Mouse (Mus musculus): Measurements from ENCODE around the gene Clps. TPM values are rescaled to one million over a fixed set of nuclear protein-coding genes. Genes with fewer than 3 reads are reported as not detected.

Gene Clps
- polyA plus RNA-seq, 2 experiments: 0.15 TPM; not detected in 1

DNA sequence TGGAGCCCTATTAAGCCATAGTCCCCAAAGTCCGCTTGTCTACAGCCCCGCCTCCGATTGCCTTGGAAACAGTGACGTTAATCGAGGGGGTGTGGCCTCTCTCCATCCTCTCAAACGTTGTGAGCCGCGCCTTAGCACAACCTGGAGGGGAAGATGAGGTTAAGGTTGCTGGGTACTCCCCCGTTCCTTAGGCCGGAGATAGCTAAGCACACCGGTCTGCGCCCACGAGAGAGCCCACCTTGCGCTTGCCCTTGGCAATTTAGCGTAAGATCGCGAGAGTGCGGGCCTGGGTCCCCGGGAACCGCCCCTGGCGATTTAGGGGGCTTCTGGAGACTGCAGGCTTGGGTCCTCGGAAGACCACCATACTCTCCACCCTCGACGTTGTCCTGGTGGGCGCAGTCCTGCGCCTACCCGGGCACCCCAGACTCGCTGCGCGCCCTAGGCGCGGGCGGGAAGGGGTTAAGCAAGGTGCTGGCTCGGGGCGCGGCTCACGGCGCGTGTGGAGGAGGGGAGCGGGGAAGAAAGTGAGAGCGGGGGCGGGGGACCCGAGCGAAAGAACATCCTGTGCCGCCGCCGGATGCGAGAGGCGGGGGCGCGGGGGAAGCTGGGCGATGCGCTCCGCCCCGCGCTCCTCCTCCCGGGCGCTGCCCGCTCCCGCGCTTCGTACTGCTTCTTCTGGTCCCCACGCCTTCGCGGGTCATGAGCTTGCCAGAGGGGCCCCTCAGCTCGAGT, 37.8 kb downstream of the Clps start:
- Histone ChIP-seq H3K4me3 (replicated peaks; ENCODE audit: low read length) (peak overlapping the region; percentile 82), H3K27ac (replicated peaks; ENCODE audit: low read depth, low read length) (peak overlapping the region; percentile 90), H3K27me3 (ENCODE audit: control insufficient read depth, insufficient read depth, low read length) (no peaks in the 10 kb centered on the region), H3K4me2 (replicated peaks; ENCODE audit: low read depth, low read length, severe bottlenecking) (peak overlapping the region; percentile 94), H3K4me1 (ENCODE audit: control insufficient read depth, insufficient read depth, low read length) (peaks cover 30% of the 10 kb centered on the region), H3K9me3 (ENCODE audit: control insufficient read depth, low read length) (no peaks in the 10 kb centered on the region), H3K9ac (ENCODE audit: low read depth, low read length, severe bottlenecking) (peak overlapping the region; percentile 70), H3K36me3 (ENCODE audit: control insufficient read depth, insufficient read depth, low read length) (no peaks in the 10 kb centered on the region)
- WGBS: 5% methylated on average over 30 of the region's 66 CpGs
- ATAC-seq (ENCODE audit: low FRiP score, low read depth): peak; percentile 85
- TF ChIP-seq POLR2A (IDR thresholded peaks at IDR 0.05; ENCODE audit: borderline replicate concordance, extremely low read depth, insufficient read depth, insufficient read length): peak; percentile 54; the same call in 1 of the 2 replicates
- peak; percentile 91 for DNase-seq (ENCODE audit: low spot score)

DNA sequence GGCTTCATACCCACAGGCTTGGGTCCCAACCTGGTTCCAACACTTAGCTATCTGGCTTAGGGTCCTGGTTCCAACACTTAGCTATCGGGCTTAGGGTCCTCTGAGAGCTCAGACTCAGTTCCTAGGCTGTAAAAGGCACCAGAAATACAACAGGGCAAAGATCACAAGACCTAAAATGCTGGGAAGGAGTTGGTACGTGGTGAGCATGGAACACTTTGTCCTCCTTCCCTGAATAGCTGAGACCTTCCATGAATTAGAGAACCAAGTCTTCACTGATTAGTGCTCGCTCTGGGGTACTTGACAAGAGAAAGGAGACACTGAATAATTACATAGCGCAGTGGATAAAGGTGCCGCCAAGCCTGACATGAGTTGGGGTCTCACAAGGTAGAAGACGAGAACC, 38.6 kb downstream of the Clps start:
- Histone ChIP-seq H3K4me3 (replicated peaks; ENCODE audit: low read length) (peak overlapping the region; percentile 82; the same call in 1 of the 2 replicates), H3K9me3 (ENCODE audit: control insufficient read depth, low read length) (no peaks in the 10 kb centered on the region), H3K36me3 (ENCODE audit: control insufficient read depth, insufficient read depth, low read length) (no peaks in the 10 kb centered on the region), H3K9ac (ENCODE audit: low read depth, low read length, severe bottlenecking) (0 out of 2 replicates have a peak overlapping the region, but pooled peaks have one; percentile 70), H3K4me1 (ENCODE audit: control insufficient read depth, insufficient read depth, low read length) (peaks cover 32% of the 10 kb centered on the region), H3K4me2 (replicated peaks; ENCODE audit: low read depth, low read length, severe bottlenecking) (peak overlapping the region; percentile 94), H3K27me3 (ENCODE audit: control insufficient read depth, insufficient read depth, low read length) (no peaks in the 10 kb centered on the region), H3K27ac (replicated peaks; ENCODE audit: low read depth, low read length) (no peak overlapping the region)
- no peak for ATAC-seq (ENCODE audit: low FRiP score, low read depth)
- DNase-seq (ENCODE audit: low spot score): no peak
- 29% methylated on average over 6 of the region's 6 CpGs for WGBS
- TF ChIP-seq POLR2A (IDR thresholded peaks at IDR 0.05; ENCODE audit: borderline replicate concordance, extremely low read depth, insufficient read depth, insufficient read length): no peak

DNA sequence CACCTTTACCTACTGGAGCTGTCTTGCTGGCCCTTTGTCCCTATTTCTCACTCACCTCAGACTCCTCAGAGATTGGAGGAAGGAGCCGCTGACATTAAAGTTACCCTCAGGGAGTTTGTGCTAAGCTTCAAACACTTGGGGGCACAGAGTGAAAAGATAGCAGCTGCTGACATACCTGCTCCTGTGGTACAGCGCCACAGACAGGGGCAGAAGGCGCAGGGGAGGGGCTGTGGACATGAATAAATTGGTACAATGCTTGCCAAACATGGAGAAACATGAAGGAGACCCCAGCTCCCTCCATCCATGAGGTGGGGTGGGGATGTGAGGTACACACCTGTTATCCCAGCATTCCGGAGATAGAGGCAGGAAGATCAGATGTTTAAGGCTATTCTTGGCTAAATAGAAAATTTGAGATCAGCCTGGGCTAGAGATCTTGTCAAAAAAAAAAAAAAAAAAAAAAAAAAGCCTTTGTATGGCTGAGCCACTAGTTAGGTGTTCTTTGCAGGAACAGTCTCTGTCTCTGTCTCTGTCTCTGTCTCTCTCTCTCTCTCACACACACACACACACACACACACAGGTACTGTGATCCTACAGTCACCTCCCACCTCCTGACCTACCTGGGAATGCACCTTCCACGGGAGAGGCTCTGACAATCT, 39.4 kb downstream of the Clps start:
- no peaks in the 10 kb centered on the region for H3K27me3 ChIP-seq (ENCODE audit: control insufficient read depth, insufficient read depth, low read length)
- no peak overlapping the region for H3K27ac ChIP-seq (replicated peaks; ENCODE audit: low read depth, low read length)
- no peak overlapping the region for H3K4me2 ChIP-seq (replicated peaks; ENCODE audit: low read depth, low read length, severe bottlenecking)
- H3K4me1 ChIP-seq (ENCODE audit: control insufficient read depth, insufficient read depth, low read length): peaks cover 32% of the 10 kb centered on the region
- ATAC-seq (ENCODE audit: low FRiP score, low read depth) (no peak), DNase-seq (ENCODE audit: low spot score) (no peak)
- no peak overlapping the region for H3K4me3 ChIP-seq (replicated peaks; ENCODE audit: low read length)
- H3K9me3 ChIP-seq (ENCODE audit: control insufficient read depth, low read length): no peaks in the 10 kb centered on the region
- H3K36me3 ChIP-seq (ENCODE audit: control insufficient read depth, insufficient read depth, low read length): no peaks in the 10 kb centered on the region
- TF ChIP-seq POLR2A (IDR thresholded peaks at IDR 0.05; ENCODE audit: borderline replicate concordance, extremely low read depth, insufficient read depth, insufficient read length): no peak
- no peak overlapping the region for H3K9ac ChIP-seq (ENCODE audit: low read depth, low read length, severe bottlenecking)
- WGBS: 52% methylated on average over 5 of the region's 5 CpGs

DNA sequence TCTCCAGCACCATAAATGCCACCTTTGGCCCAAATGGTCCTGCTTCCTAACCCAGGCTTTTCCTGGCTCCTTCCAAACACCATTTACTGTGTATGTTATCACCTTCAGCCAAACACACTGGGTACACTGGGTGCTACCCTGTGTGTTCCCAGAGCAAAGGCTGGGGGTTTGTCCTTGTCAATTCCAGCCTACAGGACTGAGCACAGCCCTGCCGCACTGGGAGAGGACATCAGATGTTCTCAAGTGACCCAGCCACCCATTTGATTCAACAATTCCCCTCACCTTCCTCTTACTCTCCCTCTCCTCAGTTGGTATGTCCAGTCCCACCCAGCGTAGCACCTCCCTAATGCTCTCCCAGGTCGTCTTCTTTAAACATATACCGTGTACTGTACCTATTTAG, 40.0 kb downstream of the Clps start:
- DNase-seq (ENCODE audit: low spot score) (no peak), ATAC-seq (ENCODE audit: low FRiP score, low read depth) (no peak)
- Histone ChIP-seq H3K4me1 (ENCODE audit: control insufficient read depth, insufficient read depth, low read length) (peaks cover 32% of the 10 kb centered on the region), H3K4me3 (replicated peaks; ENCODE audit: low read length) (no peak overlapping the region), H3K36me3 (ENCODE audit: control insufficient read depth, insufficient read depth, low read length) (no peaks in the 10 kb centered on the region), H3K27ac (replicated peaks; ENCODE audit: low read depth, low read length) (no peak overlapping the region), H3K4me2 (replicated peaks; ENCODE audit: low read depth, low read length, severe bottlenecking) (no peak overlapping the region), H3K9me3 (ENCODE audit: control insufficient read depth, low read length) (no peaks in the 10 kb centered on the region), H3K27me3 (ENCODE audit: control insufficient read depth, insufficient read depth, low read length) (no peaks in the 10 kb centered on the region), H3K9ac (ENCODE audit: low read depth, low read length, severe bottlenecking) (no peak overlapping the region)
- 74% methylated on average over 4 of the region's 4 CpGs for WGBS
- no peak for TF ChIP-seq POLR2A (IDR thresholded peaks at IDR 0.05; ENCODE audit: borderline replicate concordance, extremely low read depth, insufficient read depth, insufficient read length)

DNA sequence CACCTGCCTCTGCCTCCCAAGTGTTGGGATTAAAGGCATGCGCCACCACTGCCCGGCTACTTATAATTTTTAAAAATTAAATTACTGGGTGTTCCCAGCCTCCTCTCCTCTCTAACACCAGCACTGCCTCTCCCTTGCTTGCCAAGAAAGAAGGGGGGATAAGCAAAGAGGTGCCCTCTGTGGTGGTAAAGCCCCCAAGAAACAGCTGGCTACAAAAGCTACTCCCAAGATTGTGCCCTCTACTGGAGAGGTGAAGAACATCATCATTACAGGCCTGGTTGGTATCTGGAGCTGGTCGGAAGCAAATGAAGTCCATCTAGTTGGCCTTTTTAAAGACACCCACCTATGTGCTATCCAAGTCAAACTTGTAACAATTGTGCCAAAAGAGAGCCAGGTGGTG, 40.7 kb downstream of the Clps start:
- Histone ChIP-seq H3K27ac (replicated peaks; ENCODE audit: low read depth, low read length) (no peak overlapping the region), H3K4me3 (replicated peaks; ENCODE audit: low read length) (no peak overlapping the region), H3K4me1 (ENCODE audit: control insufficient read depth, insufficient read depth, low read length) (peaks cover 32% of the 10 kb centered on the region), H3K36me3 (ENCODE audit: control insufficient read depth, insufficient read depth, low read length) (no peaks in the 10 kb centered on the region), H3K9ac (ENCODE audit: low read depth, low read length, severe bottlenecking) (no peak overlapping the region), H3K4me2 (replicated peaks; ENCODE audit: low read depth, low read length, severe bottlenecking) (no peak overlapping the region), H3K9me3 (ENCODE audit: control insufficient read depth, low read length) (no peaks in the 10 kb centered on the region), H3K27me3 (ENCODE audit: control insufficient read depth, insufficient read depth, low read length) (no peaks in the 10 kb centered on the region)
- ATAC-seq (ENCODE audit: low FRiP score, low read depth) (no peak), DNase-seq (ENCODE audit: low spot score) (no peak)
- 93% methylated on average over 3 of the region's 3 CpGs for WGBS
- TF ChIP-seq POLR2A (IDR thresholded peaks at IDR 0.05; ENCODE audit: borderline replicate concordance, extremely low read depth, insufficient read depth, insufficient read length): no peak
